Mouse (Mus musculus) mature B cell (primary cell): ENCODE data around the gene Rfpl4.
"Not testable (repeated sequence)": the region's sequence is repeated elsewhere in the genome, so short reads cannot be mapped to it uniquely, and the experiment has no call there.

Experiments used
- in situ Hi-C: fragments of 300-500 bp; cut with MboI; formaldehyde crosslinking; loops from 2 replicates; pipeline ENCODE4 v1.14.3; 2019

Rfpl4 gene

DNA sequence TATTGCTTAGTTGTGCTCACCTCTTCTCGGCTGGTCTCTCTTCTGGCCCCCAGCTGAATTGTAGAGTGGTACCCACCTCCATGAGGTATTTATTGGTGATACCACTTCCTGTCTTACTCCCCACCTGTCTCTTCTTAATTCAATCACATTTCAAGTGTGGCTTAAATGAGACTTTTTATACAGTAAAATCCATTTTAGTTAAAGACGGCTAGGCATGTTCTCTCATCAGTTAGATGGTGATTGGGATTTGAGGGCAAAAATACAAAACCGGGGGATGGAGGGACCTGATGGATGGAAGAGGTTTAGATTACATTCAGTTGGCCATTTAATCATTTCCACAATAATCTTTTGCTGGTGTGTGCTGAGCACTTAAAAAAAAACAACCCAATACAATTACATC is at the start of gene Rfpl4:
Rfpl4 (minus strand) TSS at position 101 of the 400 bp plus-strand sequence.
- in situ Hi-C loops, result no loop called here

DNA sequence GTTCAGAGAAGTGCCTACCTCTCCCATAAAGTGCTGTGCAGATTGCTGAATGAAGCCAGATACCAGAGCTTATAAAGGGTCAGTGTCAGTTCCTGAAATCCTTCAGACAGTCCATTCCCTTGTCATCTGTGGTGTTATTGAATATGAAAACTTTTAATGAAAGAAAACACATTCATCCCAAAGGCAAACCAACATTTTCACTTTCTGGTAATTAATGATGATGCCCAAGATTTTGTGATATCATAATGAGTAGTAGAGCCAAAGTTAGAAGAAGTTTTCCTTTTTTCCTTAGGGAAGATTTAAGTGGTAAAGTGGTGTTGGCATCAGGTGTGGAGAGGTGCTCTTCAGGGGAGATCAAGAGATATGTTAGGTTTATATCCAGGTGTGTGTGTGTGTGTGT is 32.8 kb upstream of the Rfpl4 start, which contains the start of gene Vmn1r55:
Vmn1r55 (minus strand) TSS at position 101 of the 400 bp plus-strand sequence.
- in situ Hi-C loops, result not testable (repeated sequence)

DNA sequence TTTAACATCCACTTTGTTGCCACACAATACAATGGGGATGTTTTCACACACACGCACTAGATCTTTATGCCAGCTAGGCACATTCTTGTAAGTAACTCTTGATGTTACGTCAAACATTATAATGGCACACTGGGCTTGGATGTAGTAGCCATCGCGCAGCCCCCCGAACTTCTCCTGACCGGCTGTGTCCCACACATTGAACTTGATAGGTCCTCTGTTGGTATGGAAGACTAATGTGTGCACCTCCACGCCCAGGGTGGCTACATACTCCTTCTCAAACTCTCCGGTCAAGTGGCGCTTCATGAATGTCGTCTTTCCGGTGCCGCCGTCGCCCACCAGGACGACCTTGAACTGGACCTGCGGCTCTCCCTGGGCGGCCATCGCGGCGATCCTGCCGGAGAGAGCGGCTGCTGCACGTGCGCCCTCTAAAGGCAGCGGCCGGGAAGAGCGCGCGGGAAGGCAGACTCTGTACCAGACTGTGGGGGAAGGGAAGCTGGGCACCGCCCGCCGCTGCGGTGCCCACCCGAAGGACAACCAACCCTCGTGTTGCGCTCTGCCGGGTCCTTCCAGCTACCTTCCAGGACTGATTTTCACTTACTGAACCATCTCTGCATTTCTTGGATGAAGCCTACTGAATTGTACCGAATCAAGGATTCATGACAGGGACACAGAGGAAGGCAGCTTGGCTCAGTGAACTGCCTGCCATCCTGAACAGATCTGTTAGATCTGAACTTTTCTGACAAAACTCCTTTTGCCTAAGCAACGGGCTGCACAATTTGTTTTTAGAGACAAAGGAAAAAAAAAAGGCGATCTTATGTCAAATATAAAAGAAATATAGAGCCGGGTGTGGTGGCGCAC is 9.0 kb upstream of the Rfpl4 start, which contains the start of gene Rasl2-9:
Rasl2-9 (minus strand) TSS at position 402 of the 858 bp plus-strand sequence.
- in situ Hi-C loops, result no loop called here

DNA sequence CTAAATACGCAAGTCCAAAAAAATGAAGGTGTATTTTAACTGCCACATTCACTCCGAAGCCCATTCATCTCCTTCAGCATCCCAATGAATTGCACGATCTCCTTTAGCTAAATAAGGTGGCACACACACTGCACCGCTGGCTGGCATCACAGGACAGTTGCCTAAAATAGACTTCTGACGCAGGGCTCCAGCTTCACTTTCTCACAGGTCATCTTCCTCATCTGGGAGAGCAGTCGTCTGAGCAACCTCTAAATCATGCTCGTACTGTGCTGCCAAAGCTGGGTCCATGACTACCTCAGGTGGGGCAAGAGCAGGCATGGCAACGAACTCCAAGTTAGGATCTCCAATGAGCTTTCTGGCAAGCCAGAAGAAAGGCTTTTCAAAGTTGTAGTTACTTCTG is 8.3 kb upstream of the Rfpl4 start:
- in situ Hi-C loops, result no loop called here

DNA sequence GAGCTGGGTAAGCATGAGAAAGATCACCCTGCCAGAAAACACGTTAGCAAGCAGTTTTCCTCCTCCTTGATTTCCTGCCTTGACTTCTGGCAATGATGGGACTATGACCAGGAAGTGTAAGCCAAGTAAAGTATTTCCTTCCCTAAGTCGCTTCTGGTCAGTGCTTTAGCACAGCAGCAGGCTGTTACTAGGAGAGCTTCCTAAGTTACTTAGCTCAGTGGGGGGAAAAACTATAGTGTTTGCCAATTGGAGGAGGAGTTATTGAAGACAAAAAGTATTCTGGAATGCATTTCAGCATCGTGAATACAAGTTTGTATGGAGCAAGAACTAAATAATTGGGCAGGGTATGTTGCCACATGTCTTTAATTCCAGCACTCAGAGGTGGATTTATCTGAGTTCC is 4.0 kb downstream of the Rfpl4 start:
- in situ Hi-C loops, result no loop called here

DNA sequence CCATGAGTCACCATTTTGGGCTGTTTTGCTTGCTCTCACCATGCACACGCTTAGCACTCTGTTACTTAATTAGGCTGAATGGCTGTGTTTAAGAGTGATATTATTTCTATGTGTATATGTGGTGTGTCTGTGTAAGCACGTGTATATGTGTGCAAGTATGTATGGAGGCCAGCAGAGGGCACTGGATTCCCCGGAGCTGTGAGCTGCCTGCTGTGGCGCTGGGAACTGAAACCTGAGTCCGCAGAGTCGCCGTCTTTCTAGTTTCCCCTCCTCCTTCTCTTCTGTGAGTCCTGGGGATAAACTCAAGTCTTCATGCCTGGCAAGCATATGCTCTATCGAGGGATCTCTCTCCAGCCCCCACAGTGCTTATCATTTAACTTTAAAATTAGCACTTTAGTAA is 7.4 kb downstream of the Rfpl4 start:
- in situ Hi-C loops, result no loop called here

DNA sequence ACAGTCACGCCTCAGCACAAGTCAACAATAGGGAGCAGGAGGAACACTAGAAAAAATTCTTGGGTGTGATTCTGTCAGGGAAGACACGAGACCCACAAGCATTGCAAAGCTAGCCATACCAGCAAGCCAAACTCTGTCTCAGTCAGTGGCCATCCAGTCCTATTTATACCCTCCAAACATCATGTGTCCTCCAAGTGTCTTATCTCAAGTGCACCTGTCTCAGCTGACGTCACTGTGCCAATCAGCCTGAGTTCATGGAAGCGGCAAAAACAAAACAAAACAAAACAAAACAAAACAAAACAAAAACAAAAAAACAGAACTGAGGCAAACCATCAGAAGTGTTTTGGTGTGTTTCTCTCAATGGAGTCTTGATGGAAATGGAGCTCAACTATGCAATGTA is 8.5 kb downstream of the Rfpl4 start:
- in situ Hi-C loops, result no loop called here

DNA sequence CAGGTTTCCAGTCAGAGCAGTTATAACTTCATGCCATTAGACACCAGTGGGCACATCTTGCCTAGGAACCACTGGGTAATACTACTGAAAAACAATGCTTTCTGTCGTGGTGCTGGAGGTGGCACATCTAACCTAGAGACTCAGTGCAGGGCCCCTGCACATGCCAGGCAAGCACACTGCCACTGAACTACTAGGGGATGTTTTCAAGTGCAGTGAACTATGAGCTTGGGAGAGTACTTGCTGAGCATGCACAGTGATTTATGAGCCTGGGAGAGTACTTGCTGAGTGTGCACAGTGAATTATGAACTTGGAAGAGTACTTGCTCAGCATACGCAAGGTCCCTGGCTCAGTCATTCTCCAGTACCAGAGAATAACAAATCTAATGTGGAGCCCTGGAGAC is 14.2 kb downstream of the Rfpl4 start:
- in situ Hi-C loops, result no loop called here

DNA sequence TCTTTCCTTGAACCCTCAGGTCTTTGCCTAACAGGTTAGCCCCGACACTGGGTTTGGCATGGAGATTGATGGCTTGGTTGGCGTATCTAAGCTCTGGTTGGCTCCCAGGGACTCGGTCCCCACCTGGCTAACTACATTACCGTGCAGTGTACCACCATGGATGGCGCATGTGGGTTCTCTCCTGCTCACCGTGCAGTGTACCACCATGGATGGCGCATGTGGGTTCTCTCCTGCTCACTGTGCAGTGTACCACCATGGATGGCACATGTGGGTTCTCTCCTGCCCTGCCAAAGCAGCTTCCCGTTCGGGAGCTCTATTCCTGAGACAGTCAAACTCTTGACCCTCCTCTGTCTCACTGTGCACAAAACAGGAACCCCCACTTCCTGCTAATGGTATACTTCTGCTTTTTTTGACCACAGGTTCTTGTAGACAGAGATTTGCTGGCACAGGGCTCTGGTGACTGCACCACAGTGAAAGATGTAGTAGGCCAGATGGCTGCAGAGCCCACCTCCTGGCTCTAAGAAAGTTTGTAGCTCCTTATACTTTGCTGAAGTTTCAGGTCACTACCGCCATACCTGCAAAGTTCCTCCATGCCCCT is 15.6 kb downstream of the Rfpl4 start:
- in situ Hi-C loops, result no loop called here

DNA sequence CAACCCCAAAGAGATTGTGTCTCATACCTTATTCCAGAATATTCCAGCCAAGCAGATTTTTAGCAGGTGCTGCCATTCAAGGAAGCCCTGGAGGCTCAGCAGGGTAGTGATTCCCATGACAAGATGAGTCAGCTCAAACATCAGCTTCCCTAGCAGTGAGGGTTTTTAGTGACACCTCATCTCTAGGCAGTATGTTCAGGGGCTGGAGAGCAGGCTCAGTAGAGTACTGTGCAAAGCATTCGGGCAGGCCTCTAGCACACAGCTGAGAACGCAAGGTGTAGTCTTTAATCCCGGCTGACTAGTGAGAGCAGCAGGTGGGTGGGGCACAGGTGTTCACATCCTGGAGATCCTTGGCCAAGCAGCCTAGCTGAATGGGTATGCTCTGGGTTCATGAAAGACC is 17.0 kb downstream of the Rfpl4 start:
- in situ Hi-C loops, result no loop called here

DNA sequence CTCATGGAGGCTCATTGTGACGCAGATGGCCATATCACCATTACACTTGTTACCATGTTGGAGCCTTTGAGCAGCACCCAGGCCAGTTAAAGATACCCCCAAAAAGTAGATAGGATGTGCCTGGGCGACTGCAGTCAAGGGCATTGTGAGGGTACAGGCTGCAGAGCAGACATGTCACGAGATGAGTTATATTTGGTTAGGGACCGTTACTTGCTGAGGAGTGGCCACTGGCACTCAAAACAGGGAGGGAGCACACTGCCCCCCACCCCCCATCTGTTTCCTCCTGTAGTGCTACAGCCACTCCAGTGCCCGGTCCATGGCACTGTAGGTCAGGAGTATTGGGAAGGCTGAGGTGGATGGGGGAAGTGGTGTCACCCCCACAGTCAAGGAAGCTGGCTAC is 18.0 kb downstream of the Rfpl4 start:
- in situ Hi-C loops, result no loop called here

DNA sequence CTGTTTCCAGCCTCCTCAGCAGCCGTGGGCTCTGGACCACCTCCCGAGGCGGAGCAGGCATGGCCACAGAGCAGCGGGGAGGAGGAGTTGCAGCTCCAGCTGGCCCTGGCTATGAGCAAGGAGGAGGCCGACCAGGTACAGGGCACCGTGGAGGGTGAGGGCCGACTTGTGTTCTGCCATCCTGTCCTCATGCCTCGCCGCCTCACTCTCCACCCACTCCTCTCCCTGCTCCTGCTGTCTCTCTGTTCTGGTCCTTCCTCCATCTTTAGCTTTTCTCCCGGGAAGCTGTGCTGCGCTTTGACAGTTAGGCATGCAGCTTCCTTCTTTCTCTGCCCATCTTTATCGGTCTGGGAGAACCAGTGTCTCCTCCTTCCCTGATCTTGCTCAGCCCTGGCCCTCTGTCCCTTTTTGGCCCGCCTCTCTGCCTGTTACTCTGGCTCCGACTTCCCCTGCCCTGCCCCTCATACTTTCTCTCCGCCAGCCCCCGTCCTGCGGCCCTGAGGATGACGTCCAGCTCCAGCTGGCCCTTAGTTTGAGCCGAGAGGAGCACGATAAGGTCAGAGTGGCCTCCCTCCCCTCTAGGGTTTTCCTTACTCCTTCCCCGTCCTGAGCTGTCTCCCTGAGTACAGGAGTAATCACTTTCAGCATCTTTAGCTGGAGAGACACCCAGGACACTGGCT is 23.8 kb downstream of the Rfpl4 start:
- in situ Hi-C loops, result no loop called here

DNA sequence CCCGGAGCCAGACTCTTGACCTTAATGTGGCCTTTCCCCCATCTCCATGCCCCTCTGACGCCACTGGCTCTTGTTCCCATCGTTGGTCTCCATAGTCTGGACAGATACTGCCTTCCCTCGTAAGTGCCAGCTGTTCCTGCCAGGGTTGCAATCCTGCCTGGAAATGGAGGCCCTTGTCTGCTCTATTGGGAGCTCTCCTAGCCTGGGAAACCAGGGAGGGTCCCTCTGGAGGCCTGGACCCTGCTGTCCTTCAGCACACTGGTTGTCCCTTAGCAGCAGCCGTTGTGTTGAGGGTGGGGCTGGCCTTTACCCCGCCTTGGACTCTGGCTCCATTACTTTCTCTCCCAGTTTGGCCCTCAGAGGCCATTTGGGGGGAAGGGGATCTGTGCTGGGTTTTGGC is 24.4 kb downstream of the Rfpl4 start:
- in situ Hi-C loops, result no loop called here

DNA sequence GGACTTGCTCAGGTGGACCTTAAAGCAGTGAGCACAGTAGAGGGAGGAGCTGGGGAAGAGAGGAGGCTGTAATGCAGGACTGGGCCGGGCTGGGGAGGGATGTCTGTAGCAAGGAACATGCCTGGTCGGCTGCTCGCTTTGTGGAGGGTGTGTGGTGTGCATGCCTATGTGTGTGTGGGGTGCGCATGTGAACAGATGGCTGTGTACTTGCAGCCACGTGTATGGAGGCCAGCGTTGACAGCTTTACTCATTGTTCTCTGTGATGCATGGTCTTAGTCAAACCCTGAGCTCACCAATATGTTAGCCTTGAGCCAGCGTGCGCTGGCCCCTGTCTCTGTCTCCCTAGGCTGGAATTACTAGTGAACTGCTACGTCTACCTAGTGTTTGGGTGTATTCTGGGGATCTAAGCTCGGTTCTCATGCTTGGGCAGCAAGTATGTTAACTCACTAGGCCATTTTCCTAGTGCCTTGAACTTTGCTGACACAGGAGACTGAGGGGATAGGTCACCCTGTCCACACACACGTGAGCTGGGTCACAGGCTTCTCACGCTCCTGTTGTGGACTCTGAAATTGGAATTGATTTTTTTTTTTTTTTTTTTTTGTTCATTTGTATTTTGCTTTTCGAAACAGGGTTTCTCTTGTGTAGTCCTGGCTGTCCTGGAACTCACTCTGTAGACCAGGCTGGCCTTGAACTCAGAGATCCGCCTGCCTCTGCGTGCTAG is 25.6 kb downstream of the Rfpl4 start:
- in situ Hi-C loops, result no loop called here

DNA sequence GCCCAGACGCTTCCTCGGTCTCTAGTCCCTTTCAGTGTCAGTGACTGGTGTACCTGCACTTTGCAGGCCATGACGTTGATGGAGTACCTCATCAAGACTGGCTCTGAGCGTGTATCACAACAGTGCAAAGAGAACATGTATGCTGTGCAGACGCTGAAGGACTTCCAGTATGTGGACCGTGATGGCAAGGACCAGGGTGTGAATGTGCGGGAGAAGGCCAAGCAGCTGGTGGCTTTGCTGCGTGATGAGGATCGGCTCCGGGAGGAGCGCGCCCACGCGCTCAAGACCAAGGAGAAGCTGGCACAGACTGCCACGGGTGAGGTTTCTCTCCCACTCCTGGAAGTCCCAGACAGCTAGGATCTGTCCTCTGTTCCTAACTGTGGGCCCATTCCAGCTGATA is 26.9 kb downstream of the Rfpl4 start:
- in situ Hi-C loops, result no loop called here

DNA sequence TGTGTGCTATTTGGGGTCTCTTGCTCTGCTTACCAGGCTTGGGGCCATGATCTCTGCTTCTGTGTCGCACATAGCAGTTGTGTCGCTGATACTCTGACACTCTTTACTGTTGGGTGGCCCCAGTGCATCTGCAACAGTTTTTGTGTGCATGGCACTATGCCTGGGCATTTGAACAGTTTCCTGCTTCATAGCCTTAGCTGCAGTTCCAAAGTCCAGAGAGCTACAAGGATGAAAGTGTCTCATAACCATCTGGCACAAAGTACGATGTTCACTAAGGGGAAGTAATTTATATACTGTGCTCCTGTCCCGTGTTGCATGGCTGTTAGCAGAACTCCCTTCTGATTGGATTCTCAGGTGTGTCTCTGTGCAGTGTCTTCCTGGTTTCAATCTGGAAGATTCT is 28.9 kb downstream of the Rfpl4 start:
- in situ Hi-C loops, result no loop called here

DNA sequence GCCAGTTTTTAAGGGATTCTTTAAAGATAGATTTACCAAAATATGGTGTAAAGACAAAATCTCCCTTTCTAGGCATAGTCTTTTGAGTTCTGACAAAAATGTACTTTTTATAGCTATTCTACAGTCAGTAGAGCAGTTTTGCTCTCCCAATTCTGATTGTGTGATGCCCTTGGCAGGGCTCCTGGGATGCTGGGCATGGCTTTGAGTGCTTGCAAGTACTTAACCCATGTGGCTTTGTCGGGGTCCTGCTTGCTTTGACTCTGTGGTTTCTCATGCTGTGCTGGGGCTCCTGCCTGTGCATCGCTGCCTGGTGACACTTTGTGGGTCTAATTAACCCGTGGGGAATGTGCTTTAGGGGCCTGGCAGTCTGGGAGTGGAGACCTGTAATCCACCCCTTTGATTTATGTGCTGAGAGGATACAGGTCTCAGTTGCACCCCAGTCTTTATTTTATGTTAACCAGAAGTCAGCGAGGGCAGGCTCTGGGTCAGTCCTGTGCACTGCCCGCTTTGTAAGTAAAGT is 29.8 kb downstream of the Rfpl4 start:
- in situ Hi-C loops, result no loop called here

DNA sequence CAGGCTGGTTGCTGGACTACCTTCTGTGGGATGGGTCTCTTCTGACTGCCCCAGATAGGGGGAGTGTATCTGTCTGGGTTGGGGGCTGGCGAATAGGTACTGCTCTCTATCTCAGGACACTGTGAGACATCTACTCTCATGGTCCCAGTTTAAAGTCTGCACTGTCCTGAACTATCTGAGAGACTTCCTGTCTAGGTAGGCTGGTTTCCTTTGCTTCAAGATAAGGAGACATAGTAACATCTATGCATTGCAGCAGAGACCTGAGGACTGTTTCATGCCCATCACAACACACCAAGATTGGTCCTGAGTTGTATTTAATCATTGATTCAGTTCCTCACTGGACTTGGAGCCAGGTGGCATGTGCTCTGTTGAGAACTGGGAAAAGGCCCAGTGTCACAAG is 31.2 kb downstream of the Rfpl4 start:
- in situ Hi-C loops, result no loop called here

DNA sequence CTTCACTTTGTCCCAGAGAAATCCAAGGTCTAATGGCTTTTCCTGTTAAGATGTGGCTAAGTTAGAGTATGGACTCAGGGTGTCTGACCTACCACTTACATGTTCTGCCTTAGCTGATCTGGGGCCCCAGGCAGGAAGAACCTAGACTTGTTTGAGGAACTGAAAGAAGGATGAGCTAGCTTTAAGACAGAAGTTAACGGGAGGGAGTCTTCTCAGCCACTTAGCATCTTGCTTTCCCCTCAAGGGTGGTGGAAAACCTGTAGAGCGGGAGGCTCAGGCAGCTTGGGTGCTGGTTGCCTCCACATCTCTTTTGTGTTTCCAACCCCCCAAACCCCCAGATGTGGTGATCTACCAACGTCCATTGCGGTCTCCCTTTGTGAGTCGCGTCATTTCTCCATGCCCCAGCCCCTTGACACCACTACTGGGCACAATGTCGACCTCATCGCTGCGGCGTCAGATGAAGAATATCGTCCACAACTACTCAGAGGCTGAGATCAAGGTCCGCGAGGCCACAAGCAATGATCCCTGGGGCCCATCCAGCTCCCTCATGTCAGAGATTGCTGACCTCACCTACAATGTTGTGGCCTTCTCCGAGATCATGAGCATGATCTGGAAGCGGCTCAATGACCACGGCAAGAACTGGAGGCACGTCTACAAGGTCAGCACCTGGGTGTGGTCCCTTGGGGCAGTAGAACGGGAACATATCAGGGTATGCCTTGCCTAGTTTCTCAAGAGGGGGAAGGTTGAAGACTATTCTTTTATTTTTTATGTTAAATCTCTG is 33.2 kb downstream of the Rfpl4 start:
- in situ Hi-C loops, result no loop called here

DNA sequence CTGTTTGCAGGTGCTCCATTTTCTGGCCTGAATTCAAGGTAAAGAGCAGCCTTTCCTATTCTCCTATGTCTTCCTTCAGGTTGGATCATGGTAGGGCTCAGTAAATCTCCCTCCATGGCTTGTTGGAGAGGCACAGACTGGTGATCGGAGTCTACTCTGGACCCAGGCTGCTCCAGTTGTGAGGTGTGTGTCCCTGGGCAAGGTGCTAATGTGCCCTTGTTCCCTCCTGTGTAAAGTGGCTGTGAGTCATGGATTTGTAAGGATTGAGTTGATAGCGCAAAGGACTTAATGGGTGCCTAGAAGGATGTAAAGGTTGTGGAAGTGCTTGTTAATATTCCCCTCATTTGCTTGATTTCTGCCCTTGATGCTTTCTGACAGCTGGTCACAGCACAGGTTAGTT is 34.8 kb downstream of the Rfpl4 start:
- in situ Hi-C loops, result no loop called here

DNA sequence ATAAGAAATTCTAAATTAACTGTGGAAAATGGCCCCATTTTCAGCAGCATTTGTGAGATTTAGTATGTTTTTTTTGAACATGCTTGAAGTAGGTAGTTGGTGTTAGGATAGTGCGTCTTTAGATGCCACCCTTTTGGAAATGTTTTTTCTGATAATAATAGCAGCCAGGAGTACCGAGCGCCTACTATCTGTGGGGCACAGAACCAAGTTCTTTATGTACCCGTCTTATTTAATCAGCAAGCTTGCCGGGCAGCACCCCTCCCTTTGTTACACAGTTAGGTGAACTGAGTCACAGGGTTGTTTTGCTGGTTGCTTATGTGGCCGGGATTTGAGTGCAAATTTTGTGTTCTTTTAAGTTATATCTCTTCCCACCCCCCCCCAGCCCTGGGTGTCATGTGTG is 35.5 kb downstream of the Rfpl4 start:
- in situ Hi-C loops, result no loop called here
